Mouse (Mus musculus): ENCODE measurements at regions not wholly inside any gene's neighbourhood (a gene's known extent, or its start where the extent isn't known, plus 50 kb on each side); places are given as distances from the start of the nearest gene placed in this dataset.

DNA sequence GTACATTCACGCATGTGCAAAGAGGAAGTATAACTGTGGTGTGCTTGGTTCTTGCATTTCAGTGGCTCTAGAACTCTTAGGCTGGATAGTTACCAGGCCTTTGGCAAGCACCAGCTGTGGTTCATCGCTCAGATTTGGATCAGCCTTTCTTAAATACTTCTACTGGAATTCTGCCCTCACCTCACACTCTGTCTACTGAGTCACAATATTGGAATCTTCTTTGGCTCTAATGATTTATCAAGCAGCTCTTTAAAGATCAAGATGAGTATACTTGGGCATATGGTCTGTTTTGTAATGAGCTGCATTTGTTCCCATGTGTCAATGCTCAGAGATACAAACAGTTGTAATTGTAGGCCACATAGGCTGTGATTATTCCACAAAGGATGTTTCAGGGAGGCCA, 197.5 kb downstream of the Icos start:
- no peak for DNase-seq (ENCODE audit: low spot score)

DNA sequence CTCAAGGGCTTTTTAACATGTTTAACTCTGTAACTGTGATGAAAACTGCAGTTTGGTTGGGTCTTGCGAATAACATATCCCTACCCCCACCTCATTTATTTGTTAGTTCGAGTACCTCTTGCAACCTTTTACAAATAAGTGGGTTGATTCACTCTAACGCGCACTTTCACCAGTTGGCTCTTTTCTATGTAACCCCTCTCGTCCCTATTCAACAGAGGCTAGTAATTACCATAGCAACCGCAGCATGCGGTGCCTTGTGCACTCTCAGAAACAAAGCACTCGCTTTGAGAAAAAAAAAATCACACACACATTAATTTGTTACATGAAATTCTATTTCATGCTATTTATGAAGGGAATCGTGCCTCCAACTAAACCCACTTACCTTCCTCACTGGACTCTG, 201.7 kb downstream of the Icos start:
- DNase-seq (ENCODE audit: low spot score), result no peak

DNA sequence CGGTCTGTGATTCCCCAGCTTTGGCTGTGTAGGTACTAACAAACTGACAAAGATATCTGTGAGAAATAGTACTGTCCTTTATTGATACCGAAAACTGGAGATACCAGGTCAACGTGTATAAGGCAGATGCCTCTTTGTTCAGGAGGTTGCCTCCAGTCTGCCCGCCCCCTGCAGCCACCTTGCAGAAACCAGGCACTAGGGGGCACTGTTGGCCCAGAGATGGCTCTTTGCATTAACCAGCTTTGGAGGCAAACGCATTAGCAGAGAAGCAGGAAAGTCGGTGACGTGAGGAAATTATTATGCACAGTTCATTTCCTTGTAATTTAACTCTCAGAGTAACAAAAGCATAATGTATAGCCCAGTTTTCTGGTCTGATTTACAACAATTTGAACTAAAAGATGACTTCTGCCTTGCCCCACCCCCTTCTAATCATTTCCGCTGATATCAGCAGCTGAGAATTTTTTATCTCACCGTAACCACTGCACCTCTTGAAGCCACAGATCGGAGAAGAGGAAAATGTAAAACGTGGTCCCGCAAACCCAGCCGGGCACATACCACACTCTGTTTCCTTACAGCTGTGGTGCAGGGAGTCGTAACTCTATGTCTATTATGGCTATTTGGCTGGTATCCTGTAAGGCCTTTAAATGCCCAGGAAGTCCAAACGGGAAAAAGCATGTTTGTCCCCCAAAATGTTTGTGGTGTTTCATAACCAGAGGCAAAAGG, 203.5 kb downstream of the Icos start:
- DNase-seq (ENCODE audit: low spot score), result peak; percentile 66

DNA sequence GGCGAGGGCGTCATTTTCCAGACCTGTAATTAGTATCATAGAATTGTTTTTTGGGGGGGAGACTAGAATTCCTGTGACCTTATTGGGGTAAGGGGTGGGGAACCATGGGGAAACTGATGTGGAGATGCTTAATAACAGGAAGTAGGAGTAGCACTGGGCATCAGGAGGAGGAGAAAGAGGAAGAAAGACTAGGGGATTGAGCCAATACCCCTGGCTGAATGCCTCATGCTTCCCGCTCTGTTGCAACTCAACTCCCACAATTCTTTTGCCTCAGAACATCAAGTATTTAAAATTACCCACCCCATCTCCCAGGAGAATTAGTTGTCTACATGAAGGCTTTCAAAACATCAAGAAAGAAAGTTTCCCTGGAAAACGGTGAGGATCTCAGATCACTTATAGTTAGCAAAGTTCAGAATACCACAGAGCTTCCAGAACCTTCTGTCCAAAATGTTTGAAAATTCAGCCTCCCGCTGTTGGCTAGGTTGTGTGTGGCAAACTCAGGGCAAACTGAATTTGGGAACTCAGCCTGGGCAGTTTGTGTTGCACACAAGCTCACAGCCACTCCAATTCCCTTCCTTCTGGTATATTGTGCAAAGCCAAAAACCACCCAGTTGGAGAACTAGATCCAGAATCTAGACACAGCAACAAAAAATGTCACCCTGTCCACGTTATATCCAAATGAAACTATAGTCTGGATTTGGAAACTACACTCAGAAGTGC, 209.8 kb downstream of the Icos start:
- no peak for DNase-seq (ENCODE audit: low spot score)

DNA sequence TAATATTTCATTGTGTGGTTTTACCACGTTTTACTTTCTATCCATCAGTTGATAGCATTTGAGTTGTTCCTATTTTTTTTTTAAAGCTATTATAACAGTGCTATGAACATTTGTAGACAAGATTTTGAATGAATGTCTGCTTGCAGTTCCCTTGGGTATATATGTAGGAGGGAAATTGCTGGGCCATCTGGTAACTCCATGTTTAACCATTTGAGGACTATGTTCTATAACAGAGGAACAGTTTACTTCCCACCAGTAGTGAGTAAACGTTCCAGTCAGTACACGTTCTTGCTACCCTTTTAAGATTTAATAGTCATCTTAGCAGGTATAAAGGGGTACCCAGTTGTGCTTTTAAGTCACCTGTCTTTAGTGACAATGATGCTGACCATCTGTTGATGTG, 213.2 kb downstream of the Icos start:
- DNase-seq (ENCODE audit: low spot score), result no peak

DNA sequence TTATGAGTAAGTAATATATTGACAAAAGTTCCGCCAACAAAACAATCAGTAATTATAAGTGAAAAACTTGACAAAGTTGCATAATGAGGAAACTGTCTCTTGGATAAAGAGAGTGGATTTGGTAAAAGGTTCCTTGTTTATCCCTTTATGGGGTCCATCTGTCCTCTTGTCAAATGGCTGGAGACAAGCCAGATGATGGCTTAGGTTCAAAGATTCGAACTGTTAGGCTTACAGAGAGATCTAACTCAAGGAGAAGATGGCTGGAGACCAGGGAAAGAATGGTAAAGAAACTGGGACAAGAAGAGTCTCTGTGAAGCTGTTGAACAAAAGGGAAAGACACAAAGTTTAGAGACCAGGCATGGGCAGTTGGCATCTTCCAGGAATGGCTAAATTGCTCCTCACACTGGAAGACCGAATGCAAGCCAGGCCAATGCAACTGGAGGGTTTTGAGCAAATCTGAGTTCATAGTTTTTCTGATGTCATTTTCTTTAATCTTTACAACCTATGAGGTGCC, 220.9 kb downstream of the Icos start:
- DNase-seq (ENCODE audit: low spot score), result no peak

DNA sequence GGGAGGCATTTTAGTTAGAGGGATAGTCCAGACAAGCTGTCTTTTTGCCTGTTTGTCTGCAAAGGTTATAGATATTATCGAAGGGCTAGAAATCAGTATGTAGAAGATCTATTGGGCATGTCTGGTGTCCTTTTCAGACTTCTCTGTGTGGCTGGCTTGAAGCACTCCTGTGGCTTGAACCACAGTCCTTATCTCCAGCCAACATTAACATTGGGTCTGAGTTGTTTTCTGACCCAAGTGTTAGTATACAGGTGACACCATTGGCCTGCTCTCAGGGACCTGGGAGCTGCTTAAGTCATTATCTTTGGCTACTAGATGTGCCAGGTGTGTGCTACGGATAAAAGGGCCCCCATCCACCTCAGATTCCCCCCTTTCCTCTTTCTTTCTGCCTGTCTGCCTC, 223.3 kb downstream of the Icos start:
- DNase-seq (ENCODE audit: low spot score), result no peak

DNA sequence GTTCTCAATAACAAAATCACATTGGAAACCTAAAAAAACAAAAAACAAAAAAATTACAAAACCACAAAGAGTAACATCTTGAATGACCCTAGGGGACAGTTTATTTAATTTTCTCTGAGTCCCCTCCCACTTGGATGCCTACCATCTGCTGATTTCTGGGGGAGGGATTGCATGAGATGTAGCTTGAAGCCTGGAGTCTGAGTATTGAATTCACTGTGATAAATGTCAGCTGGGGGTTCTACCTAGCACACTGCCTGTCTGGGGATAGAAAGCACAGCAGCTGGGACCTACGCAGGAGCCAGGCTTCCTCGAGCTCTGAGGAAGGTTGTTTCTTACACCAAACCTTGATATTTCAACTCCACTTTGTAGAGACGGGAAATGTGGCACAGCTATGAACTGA, 224.4 kb downstream of the Icos start:
- DNase-seq (ENCODE audit: low spot score), result no peak

DNA sequence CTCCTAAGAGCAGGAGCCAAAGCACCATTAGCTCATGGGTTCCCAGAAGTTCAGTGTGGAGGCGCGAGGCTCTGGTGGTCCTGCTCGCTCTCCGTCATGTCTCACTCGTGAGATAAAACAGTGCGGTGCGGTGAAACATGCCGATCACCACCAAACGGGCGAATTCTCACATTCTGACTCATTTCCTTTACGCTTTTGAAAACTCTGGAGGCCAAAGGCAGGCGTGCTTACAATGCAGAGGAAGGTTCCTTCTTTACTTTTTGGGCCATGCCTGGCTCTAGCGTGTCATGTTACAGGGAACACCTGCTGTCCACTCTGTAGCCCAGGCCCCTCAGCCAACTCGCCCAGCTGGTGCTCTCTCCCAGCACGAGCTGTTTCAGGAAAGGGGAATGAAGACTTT, 225.4 kb downstream of the Icos start:
- DNase-seq (ENCODE audit: low spot score), result no peak

DNA sequence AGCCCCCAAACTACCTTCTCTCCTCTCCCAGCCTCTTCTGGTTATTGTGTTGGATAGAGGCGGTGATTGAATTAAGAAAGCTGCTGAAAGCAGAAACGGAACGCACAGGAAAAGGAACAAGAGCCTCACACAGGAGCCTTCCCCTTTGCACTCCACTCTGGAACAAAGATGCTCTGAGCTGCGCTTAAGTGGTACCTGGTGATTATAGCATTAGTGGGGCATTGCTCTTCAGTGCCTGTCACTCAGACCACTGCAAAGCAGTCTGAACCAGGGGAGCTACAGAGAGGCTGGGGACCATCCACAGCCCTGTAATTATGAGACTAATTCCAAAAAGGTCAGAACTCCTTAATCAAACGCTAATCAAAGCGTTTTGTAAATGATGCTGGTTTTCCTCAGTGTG, 225.9 kb downstream of the Icos start:
- no peak for DNase-seq (ENCODE audit: low spot score)

DNA sequence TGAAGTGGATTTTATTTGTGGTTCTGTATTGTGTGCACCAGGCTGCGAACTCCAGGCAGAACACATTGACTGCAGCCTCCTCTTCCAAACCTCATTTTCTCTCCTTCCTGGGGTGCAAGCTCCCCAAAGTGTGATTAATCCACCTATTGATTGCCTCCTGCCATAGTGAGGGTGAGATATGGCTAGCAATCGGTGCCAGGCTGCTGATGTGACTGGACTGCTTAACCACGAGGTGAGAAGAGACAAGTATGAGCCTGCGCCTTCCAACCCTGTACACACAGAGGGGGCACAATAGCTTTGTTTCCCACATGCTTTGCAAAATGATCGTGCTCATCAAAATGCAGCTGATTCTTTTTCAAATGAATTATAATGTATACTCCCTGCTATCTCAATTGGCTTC, 227.4 kb downstream of the Icos start:
- no peak for DNase-seq (ENCODE audit: low spot score)

DNA sequence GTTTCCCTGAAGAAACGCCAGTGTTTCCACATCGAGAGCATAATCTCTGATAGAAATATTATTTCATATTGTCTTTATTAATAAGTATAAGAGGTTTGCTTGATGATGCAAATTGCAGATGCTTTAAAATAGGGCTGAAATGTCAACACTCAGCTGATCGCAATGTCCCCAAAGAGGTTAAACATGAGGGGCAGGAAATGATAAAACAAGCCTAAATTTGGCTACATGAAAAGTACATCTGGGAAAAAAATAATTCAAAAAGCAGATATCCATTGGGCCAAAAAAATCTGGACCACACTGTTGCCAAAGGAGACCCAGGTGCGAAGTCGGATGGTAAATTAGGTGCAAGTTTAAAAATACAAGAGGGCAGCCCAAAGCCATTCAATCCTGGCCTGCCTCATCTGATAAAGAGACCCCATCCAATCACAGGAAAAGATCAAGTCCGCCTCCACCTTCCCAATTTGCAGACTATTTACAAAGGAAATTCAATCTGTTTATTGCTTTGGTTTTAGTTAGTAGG, 229.2 kb downstream of the Icos start:
- DNase-seq (ENCODE audit: low spot score), result no peak

DNA sequence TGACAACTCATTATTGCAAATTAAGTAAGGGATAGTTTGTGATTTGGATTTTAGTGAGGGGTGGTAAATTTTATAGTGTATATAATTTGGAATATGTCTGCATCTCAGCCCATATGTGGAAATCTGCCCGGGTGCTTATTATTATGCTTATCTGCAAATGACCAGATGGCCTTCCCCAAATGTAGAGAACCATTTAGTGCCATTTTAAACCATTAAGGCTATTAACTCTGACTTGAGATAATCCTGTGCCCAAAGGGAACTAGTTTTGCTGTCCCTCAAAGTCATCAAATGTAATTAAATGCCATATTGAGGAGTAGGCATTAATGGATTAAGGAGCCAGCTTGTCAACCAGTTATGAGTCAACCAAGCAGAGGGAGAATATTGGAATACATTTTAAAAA, 230.7 kb downstream of the Icos start:
- no peak for DNase-seq (ENCODE audit: low spot score)

DNA sequence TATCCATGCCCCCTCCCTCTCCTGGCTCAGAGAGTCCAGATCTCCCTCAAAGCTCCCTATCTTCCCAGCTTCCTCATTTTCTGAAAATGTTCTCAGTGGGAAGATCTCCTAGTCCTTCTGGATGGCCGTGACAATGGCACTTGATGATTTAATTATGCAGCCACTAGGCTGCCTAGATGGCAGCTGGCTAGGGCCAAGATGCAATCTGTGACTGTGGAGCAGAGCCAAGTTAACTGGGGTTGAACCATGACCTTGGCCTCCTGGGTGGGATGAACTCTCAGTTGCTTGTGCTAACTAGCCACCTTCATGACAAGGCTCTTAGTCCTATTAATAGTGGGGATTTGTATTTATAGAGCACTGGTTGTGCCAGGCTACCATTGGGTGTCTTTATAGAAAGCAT, 243.4 kb downstream of the Icos start:
- DNase-seq (ENCODE audit: low spot score), result no peak

DNA sequence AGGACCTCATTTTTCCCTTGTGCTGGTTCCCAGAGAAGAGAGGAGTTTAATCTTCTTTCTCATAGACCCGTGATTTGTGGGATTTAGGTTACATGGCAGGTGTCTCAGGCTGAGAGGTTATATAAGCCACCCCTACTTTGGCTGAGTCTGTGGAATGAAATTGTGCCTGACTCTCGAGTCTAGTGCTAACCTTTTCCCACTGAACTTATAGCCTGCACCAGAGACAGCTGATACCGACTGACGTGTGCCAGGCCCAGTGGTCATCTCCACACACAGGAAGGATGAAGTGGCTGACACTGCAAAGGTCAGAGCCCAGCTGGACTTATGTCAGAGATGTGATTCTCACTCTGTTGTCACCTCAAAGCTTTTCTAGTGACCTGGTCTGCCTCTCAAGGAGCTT, 251.2 kb downstream of the Icos start:
- no peak for DNase-seq (ENCODE audit: low spot score)

DNA sequence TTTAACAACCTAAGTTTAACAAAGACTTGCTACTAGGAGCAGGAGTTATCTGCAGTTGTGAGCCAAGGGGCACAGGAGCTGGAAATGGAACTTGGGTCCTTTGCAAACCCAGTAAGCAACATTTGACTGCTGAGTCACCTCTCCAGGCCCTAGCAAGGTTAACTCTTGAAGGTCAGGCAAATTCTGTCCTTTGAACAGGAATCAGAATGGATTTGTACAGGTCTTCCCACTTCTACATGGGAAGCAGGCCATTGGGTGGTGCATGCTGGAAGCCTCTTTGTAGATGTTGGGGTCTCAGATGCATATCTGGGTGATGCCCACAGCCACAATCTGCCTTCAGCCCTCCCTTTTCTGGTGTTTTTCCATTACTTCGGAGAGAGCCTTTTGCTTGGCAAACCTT, 255.3 kb downstream of the Icos start:
- DNase-seq (ENCODE audit: low spot score), result no peak

DNA sequence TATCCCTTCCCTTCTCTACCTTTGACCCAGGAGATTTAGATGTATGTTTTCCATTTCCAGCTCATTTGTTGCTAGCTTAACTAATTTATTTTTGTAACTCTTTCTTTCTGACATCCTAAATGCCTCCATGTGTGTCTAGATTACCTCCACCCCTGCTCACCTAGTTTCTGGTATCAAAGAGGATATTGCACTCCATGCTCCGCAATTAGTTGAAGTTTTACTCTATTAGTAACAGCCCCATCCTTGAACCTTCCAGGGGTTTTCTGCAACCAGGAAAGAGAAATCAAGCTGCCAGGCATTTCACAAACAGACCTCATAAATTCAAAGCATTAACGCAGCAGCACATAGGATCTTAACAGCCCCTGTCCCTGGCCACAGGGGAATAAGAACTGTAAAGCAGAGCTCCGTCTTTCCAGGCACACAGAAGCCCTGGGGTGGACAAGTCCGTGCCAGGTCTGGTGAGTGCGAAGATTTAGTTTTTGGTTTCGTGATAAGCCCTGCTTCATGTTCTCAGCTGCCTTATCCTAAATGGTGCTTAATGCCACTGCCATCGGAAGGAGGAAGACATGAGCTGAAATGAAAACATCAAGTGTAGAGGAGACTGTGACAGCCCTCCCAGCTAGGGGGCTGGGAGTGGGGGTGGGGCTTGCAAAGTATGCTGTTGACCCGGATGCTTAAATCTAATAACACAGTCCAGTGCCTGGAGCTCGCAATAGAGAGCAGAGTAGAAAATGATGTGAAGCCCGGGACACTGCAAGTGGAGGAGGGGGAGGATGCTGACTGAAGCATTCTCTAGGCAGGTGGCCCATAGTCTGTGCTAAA, 256.0 kb downstream of the Icos start:
- DNase-seq (ENCODE audit: low spot score), result no peak

DNA sequence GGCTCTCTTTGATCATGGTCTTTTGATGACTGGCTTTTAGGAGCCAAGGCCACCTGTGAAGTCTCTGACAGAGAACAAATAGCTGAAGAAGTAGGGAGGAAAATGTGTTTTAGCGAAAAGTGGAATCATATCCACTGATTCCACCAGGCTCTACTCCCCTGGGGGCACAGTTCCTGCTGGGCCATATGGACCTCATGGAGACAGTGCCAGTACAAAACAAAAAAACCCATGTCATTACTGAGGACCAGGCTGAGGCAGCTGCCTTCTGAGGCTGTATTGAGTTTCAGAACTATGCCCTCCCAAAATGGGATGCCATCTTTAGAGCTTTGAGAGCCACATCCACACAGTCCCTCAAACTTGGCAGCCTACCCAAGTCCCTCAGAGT, 256.6 kb downstream of the Icos start:
- no peak for DNase-seq (ENCODE audit: low spot score)

DNA sequence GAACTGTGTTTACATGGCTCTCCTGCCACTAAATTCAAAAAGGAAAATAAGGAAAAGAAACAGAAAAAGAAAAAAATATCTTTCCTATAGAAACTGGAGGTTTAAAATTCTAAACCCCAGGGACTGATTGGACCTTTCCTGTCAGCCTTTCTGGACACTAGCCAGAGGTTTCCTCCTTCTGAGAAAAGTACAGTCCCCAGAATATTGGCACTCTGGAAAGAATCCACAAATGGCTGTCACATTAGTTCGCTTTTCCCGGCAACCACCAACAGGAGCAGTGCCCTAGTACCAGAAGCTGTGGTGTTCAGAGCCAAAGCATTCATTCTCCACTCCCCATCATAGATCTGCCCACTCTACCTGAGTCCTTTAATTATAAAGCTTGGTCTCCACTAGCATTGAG, 258.8 kb downstream of the Icos start:
- DNase-seq (ENCODE audit: low spot score), result no peak

DNA sequence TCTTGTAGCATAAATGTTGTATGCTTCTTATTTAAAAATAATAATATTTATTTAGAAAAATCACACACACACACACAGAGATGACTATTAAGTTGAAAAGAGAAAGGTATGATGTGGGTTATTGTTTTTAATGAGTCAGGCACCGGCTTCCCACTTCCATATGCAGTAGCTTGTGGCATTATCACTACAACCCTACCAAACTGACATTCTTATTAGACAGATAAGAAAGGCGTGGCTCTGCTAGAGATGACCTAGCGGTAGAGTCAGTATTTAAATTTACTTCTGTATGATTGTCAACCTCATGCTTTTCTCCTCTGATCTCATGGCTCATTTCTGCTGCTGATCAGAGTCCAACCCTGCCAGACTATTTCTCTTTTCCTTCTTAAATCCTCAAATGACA, 260.9 kb downstream of the Icos start:
- DNase-seq (ENCODE audit: low spot score), result no peak

DNA sequence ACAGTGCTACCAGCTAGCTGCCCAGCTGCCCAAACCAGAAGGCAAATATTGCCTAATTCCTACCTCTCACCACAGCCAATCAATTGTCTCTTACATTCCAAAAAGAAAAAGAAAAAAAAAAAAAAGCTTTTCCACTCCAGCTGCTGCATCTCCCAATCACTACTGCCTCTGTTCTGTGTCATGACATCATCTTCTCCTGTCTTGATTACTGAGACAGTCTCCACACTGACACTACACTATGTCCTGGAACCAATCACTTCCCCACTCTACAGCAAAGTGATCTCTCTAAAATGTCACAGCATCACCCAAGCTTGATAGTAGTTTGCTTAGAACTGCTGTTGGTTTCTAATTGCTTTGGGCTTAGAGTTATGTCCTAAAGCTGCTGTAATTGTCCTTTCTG, 279.8 kb downstream of the Icos start:
- DNase-seq (ENCODE audit: low spot score), result no peak

DNA sequence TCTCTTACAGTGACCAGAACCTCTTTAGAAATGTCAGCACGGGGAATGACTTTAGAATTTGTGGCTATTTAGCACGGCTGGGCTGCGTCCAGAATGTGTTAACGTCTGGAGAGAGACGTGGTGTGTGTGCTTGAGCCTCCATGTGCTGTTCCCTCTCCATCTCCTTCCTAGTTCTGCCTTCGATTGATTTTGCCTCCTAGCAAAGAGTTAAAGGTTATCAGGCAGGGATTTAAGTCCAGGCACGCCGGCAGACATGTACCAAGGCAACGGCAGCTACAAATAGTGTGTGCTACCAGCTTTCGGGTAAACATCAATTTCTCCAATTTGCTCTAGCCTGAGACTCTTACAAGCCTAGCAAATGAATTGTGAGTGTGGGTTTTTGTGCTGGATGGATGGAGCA, 285.7 kb downstream of the Icos start:
- DNase-seq (ENCODE audit: low spot score), result no peak

DNA sequence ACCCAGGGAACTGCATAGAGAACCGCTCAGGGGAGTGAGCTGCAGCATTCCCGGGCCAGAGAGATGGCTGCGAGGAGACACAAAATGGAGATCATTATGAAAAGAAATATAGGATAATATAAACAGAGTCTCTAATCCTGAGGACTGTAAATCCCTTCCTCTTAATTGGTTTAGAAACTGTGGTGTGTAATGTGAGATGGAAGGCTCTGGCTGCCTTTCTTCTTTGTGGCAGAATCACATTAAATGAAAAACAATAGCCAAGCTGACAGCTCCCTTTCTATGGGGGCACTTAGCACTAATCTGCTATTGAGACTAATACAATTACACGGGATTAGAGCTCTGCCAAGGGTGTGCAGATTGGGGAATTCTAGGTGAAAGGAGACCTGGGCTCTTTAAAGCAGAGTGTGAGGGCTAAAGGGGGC, 288.0 kb downstream of the Icos start:
- no peak for DNase-seq (ENCODE audit: low spot score)
